Mouse (Mus musculus) T-helper 1 cell (primary cell): Measurements from ENCODE around the gene Hamp.
"Not testable (repeated sequence)": the region's sequence is repeated elsewhere in the genome, so short reads cannot be mapped to it uniquely, and the experiment has no call there.

ENCODE experiments used
- in situ Hi-C: fragments of 300-600 bp; cut with MboI, MseI; formaldehyde crosslinking; loops from one replicate; pipeline ENCODE4 v1.15.1; 2025; ENCODE audit warnings: high pct_unique_total_duplicates

Hamp gene

DNA sequence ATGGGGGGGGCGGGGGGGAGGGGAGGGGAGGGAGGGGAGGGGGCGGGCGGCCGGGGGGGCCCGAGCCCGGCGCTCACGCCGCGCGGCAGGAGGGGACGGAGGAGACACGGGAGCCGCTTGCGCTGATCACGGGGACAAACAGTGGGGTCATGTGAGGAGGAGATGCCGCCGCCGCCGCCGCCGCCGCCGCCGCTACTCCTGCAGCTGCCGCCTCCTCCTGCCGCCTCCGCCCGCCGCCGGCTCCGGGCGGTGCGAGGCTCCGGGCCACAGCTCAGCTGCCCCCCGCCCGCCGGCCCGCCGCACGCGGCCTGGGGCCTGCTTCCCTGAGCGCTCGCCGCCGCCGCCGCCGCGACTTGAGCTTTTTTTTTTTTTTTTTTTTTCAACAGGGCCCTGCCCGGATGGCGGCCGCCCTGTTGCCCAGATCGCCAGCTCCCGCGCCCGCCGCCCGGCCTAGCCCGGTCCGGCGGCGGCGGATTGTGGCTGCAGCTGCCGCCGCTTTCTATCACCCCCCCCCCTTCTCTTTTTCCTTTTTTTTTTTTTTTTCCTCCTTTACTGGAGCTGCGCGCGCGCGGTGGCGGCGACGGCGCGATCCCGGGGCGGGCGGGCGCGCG, 13.0 kb upstream of the Hamp start, which contains the start of gene Usf2:
TSS of gene Usf2 (minus strand) at position 48 of the 611 bp plus-strand sequence.
- in situ Hi-C loops: no loop called here

DNA sequence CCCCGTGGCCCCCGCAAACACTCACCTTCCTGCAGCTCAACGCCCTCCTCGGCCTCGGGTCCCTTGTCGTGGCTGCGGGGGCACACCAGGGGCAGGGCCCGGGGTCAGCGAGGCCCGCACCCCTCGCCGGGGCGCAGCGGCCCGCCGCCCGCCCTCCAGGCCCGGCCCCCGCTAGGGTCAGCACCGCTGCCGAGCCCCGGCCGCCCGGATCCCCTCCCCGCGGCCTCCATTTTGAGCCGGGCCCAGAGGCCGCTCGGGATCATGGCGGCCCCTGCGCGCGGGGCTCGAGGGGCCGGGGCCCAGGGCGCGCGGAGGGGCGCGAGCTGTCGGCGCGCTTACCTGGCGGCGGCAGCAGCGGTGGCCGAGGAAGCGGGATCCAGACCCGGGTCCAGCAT, 12.5 kb upstream of the Hamp start:
- in situ Hi-C loops: no loop called here

DNA sequence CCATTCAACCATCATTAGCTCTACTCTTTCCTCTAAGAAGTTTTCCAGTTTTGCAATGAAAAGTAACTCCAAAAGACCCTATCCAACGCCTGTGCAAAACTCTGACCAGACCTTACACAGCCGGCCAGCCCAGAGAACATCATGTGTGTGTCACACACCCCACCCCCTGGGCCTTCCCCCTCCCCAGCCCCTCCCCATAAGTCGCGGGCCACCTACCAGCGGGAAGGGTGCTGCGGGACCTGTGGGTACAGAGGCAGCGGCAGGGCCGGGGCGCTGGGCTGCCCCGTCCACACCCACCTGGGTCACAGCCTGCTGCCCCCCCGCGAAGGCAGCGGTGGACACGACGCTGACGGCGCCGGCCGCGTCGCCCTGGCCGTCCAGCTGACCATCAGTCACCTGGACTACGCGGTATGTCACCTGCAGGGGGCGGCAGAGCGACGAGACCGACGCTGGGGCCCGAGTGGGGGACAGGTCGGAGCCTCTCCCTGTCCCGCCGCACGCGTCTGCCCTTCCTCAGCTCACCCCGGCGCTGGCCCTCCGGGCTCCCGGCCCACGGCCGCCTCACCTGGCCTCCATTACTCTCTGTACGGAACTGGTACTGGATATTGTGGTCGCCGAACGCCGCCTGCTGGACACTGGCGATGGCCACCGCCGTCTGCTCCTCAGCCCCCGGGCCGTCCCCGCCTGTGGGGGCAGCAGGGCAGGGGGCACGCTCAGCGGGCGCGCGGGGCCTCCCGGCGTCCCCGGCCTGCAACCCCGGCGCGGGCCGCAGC, 11.9 kb upstream of the Hamp start:
- in situ Hi-C loops: no loop called here

DNA sequence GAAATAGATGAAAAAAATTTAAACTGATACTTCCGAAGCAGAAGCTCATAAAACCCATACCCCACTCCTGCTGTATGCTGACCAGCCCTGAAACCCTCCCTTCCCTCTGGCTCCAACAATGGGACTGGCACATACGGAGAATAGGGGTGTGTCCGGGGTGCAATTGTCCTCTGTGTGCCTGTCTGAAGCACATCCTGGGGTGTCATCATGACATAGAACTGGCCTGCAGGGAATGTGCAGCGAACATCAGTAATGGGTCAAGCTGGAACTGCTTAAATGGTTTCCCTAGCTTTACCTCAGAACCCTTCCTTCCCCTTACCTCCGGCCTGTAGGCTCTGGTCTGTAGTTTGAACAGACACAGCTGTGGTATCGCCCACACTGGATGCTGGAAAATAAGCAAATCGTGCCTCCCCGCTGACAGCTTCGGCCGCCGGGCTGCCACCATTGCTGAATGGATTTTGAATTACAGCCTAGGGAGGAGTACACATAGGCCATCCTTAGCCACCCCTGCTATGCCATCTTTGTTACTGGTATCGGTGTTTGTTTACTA, 11.2 kb upstream of the Hamp start:
- in situ Hi-C loops: no loop called here

DNA sequence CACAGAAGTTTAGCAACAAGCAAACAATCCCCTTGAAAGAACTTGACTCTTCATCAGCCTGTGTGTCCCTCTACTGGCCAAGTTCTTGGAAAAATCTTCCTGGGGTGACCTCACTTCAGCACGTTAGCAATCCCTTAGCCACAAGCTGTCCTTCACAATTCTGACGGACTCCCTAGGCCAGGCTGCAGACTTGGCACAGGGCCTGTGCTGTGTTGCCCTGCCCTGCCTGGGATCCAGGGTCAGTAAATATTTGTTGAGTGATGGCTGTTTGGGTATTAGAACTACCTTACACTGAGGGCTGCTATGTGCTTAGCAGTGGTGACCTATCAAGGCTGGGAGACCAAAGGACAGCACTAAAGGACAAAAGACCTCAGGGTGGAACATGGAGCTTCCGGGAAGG, 10.2 kb upstream of the Hamp start:
- in situ Hi-C loops: no loop called here

DNA sequence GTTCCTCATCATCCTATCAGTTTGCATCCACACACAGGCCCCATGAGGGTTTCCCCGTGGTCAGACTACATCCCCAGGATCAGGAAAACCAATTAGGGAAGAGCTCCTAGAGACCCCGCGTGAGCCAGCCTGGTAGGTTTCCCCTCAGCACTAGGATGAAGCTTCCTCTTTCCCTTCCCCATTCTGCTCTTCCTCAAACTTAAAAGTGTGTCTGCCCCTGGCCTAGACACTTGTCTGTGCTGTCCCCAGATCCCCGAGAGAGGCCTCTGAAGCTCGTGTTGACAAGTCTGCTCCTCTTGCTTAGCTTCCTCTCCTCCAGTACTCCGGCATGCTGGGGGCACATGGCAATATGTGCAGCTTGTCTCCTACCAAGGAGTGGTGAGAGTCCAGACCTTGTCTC, 9.6 kb upstream of the Hamp start:
- in situ Hi-C loops: no loop called here

DNA sequence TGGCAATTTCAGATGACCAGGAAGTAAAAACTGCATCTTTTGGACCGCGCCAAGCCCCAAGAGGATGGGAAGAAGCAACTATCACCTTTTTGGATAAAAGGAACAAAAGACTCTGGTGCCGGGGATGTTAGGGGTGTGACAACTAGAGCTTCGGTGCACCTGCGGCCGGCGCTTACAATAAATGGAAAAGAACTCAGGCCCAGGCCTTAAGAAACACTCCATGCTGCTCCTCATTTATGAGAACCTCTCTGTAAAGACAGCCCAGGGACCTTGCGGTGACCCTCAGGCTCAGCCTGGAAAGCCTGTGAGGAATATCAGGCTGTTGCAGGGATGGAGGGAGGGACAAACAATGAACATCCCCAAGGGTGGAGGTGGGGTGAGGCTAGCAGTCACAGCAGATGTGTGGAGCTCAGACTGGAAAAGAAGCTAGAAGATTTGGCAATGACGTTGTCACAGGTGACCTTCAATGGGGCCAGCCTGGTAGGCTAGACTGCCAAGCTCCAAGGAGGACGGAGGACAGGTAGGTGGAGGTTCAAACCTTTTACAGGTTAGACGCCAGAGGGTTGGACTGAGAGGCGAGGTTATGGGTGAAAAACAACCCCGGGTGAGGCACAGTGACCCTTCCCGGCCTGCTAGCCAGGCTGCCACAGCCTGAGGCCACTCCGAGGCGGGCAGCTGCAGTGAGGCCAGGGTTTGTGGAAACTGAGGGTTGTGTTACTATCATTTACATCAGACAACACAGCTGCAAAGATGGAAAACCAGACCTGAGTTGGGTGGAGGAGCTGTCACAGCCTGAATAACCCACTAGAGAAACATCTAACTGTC, 8.8 kb upstream of the Hamp start:
- in situ Hi-C loops: no loop called here

DNA sequence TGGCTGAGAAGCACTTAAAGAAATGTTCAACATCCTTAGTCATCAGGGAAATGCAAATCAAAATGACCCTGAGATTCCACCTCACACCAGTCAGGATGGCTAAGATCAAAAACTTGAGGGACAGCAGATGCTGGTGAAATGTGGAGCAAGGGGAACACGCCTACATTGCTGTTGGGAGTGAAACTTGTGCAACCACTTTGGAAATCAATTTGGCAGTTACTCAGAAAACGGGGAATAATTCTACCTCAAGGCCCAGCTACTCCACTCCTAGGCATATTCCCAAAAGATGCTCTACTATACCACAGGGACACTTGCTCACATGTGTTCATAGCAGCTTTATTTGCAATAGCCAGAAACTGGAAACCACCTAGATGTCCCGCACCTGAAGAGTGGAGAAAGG, 6.1 kb upstream of the Hamp start:
- in situ Hi-C loops: not testable (repeated sequence)

DNA sequence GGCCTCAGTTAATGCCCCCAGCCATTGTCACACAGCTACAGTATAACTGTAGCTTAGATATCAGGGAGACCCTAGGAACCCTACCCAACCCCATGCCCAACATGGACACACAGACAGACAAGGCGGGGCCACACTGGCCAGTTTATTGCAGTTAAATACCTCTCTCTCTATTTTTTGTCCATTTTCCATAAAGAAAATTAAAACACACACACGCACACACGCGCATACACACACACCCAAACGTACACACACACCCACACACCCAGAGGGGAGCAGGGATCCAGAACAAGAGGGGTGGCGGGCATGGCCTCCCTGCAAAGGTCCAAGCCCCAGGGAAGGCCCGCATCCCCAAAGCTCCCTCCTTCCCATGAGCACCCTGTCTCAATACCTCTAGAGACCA, 2.0 kb upstream of the Hamp start:
- in situ Hi-C loops: no loop called here

DNA sequence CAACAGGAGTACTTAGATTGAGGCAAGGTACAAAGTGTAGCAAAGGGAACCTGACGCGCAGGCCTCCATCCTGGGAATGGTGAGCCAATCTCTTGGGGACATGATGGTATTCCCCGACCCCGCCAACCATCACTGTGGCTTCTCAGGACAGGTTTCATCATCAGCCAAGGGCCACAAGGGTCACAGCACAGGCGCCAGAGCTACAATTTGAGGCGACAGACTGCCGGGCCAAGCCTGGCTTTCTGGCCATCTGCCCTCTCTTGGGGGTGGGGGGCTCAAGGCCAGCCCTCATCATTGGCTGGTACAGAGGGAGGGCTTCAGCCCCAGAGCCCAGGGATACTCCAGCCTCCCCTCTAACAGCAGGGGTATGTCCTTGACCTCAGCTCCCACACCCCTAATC, 1.6 kb upstream of the Hamp start:
- in situ Hi-C loops: not testable (repeated sequence)

DNA sequence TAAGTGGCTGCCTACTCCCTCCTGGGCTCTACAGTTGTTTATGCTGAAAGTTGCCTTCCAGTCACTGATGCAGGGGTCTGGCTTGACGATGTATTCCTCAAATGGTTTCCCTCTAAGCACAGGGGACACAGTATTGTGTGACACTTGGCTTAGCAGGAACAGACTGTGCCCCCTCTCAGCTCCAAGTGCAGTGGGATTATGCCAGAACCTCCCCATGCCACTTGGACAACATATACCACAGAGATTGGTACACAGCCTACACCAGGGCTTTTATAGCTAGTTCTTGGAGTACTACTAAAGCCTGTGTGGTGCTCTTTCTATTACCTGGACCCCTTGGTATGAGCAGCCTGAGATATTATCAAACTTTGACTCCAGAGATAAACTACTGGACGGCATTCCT, 874 bp upstream of the Hamp start:
- in situ Hi-C loops: not testable (repeated sequence)

DNA sequence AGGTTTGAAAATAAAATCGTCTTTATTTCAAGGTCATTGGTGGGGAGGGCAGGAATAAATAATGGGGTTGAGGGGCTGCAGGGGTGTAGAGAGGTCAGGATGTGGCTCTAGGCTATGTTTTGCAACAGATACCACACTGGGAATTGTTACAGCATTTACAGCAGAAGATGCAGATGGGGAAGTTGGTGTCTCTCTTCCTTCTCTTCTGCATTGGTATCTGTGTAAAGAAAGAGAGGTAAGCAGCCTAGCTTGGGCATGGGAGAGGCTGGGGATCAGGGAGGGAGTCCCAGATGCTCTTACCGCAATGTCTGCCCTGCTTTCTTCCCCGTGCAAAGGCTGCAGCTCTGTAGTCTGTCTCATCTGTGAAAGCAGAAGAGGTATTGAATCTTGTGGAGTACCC, 1.5 kb downstream of the Hamp start:
- in situ Hi-C loops: not testable (repeated sequence)

DNA sequence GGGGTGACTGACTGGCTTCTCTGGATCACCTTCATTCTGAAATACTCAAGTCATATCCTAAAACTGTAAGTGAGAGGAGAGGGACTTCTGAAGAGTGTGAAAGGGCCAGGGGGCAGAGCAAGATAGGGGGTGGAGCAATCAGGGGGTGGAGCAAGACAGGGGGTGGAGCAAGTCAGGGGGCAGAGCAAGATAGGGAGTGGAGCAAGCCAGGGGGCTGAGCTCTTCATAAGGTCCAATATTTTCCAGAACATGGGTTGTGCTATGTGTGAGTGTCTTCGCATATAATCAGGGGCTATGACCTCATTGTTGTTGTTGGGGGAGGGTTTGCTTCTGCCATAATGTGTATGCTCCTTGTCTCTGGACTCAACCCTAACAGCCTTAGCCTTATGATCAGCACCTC, 3.8 kb downstream of the Hamp start:
- in situ Hi-C loops: not testable (repeated sequence)

DNA sequence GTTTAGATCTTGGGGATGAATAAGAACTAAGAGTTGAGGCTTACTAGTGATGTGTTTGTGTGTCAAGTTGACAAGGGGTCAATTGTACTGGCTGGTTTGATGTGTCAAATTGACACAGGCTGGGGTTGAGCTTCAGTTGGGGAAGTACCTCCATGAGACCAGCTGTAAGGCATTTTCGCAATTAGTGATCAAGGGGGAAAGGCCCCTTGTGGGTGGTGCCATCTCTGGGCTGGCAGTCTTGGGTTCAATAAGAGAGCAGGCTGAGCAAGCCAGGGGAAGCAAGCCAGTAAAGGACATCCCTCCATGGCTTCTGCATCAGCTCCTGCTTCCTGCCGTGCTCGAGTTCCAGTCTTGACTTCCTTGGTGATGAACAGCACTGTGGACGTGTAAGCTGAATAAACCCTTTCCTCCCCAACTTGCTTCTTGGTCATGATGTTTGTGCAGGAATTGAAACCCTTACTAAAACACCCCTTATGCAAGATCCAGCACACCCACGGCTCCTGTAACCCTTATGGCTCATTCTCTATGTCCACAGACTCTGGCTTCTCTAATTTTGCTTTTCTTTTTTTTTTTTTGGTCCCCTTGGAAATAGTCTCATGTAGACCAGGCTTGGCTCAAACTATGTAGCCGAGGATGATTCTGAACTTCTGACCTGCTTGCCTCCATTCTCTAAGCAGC, 8.3 kb downstream of the Hamp start:
- in situ Hi-C loops: not testable (repeated sequence)

DNA sequence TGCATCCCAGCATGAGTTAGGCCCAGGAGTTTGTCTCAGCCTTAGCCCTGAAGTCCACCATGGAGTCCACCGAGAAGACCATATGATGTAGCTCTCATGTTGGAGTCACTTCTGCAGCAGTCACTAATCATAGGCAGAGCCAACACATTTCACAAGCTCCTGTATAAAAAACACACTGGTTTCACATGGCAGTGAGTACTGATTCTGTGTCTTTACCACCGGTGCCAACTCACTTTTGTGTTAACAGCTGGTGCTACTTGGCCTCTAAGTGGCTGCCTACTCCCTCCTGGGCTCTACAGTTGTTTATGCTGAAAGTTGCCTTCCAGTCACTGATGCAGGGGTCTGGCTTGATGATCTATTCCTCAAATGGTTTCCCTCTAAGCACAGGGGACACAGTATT, 19.3 kb downstream of the Hamp start, which contains the start of gene Hamp2:
TSS of gene Hamp2 (minus strand) at position 101 of the 400 bp plus-strand sequence.
- in situ Hi-C loops: not testable (repeated sequence)

DNA sequence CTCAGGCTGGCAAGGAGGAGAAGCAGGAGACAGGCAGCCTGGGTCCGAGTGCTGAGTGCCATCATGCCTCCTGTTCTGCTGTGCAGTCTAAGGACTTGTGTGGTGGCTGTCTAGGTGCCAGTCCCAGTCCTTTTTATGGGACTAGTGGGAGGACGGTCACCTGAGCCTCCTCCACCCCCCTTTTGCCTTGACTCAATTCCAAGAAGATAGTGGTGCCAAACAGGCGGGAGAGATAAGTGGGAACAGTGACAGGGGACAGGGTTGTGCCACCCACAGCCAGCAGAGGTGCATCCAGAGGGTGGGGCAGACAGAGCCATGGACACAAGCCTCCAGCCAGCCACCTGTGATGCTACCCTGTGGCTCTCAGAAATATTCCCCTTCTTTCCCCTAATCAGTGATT, 19.8 kb downstream of the Hamp start:
- in situ Hi-C loops: no loop called here

DNA sequence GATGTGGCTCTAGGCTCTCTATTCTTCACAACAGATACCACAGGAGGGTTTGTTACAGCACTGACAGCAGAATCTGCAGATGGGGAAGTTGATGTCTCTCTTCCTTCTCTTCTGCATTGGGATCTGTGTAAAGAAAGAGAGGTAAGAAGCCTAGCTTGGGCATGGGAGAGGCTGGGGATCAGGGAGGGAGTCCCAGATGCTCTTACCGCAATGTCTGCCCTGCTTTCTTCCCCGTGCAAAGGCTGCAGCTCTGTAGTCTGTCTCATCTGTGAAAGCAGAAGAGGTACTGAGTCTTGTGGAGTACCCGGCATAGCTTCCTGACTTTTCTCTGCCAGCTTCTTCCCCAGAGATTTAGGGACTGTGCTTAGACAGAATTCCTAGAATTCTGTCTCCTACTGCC, 21.3 kb downstream of the Hamp start:
- in situ Hi-C loops: not testable (repeated sequence)

DNA sequence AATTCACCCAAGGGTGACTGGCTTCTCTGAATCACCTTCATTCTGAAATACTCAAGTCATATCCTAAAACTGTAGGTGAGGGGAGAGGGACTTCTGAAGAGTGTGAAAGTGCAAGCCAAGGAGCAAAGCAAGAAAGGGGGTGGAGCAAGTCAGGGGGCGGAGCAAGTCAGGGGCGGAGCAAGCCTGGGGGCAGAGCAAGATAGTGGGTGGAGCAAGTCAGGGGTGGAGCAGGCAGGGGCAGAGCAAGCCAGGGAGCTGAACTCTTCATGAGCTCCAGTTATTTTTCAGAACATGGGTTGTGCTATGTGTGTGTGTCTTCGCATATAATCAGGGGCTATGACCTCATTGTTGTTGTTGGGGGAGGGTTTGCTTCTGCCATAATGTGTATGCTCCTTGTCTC, 23.6 kb downstream of the Hamp start:
- in situ Hi-C loops: no loop called here

DNA sequence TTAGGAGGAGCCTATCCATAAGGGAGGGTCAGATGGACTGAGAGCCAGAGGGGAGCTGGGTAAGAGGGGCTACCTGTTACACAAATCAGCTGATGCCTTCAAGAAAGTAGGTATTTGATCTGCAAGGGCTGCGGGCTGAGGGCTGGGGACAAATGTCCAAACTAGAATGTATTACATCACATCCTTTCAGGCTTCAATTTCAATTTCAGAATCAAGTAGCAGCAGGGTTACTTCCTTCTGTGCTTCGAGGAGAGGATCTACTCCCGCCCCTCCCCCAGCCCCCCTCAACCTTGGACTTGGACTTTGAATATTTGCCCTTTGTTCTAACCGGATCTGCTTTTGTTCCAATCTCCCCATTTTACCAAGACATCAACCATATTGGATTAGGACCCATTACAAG, 26.6 kb downstream of the Hamp start:
- in situ Hi-C loops: no loop called here

DNA sequence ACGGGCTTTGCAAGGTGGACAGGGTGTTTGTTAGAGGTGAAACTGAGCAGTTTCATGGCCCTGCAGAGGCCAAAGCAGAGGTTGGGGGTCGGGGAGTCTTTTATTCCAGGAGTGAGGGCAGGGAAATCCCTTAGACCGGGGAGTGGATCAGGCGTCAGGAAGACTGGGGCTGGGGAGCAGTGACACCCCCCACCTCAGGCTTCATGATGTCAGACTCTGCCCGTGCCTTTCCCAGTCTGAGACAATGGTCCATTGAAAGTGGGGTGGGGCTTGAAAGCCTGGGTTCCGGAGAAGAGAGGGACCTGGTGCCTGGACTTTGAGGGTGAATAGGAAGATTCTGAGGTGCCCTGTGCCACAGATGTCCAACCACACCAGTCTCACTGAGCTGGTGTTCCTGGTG, 27.1 kb downstream of the Hamp start:
- in situ Hi-C loops: no loop called here

DNA sequence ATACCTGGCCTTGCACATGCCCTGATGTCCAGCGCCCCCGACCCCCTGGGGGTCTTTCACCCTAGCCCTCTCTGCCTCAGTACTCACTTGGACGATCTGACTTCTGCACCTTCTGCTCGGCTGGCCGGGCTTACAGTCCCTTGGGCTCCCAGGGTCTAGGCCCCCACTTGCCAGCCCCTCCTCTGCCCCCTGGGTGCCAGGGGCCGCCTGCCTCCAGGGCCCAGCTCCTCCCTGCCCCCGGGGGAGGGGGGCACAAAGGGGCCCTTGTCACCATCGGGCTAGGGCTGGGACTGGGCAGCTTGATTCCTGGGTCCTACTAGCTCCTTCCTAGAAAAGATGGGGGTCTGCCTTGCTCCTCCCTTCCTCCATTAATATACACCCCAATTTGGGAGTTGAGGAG, 29.1 kb downstream of the Hamp start, which contains the start of gene Mag:
TSS of gene Mag (minus strand) at position 142 of the 400 bp plus-strand sequence.
- in situ Hi-C loops: no loop called here

DNA sequence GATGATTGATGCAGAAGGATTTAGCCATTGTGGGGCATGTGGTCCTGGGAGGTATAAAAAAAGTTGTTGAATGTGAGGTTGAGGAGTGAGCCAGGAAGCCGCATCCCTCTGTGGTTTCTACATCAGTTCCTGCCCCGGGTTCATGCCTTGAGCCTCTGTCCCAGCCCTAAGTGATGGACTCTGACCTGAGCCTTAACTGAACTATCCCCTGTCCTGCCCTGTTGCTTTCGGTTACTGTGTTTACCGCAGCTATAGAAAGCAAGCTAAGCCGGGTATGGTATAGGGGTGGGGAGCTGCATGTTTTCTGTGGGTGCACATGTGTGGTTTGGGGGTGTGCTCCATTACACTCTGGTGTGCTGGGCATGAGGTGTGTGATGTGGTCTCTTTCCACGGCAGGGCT, 34.1 kb downstream of the Hamp start:
- in situ Hi-C loops: no loop called here
